Mouse (Mus musculus): Measurements from ENCODE around the gene Fry. TPM values are rescaled to one million over a fixed set of nuclear protein-coding genes. Genes with fewer than 3 reads are reported as not detected.

Gene Fry
- polyA plus RNA-seq, 1 experiment from 2014 or later, result 43.4 TPM

- H3K9me3 ChIP-seq (ENCODE audit: control insufficient read depth, low read length), result no peaks in the 10 kb centered on the region
- H3K27me3 ChIP-seq (replicated peaks; ENCODE audit: control insufficient read depth, insufficient read depth, low read length), result no peaks in the 10 kb centered on the region
- no peaks in the 10 kb centered on the region for H3K36me3 ChIP-seq (ENCODE audit: control insufficient read depth, insufficient read depth, low read length)
- H3K9ac ChIP-seq (ENCODE audit: low read depth, low read length), result no peak overlapping the region
- no peak overlapping the region for H3K4me3 ChIP-seq (ENCODE audit: low read length)
- no peaks in the 10 kb centered on the region for H3K4me1 ChIP-seq (ENCODE audit: control insufficient read depth, insufficient read depth, low read depth, low read length)
- H3K27ac ChIP-seq (ENCODE audit: low read depth, low read length), result no peak overlapping the region
- ATAC-seq, result no peak
- 86% methylated on average over 8 of the region's 8 CpGs for WGBS
- H3K4me2 ChIP-seq (ENCODE audit: low read length), result no peak overlapping the region
Measured at GRCm38 (mm10) chr5:150219457-150219856, 101.0 kb downstream of the Fry start.

DNA sequence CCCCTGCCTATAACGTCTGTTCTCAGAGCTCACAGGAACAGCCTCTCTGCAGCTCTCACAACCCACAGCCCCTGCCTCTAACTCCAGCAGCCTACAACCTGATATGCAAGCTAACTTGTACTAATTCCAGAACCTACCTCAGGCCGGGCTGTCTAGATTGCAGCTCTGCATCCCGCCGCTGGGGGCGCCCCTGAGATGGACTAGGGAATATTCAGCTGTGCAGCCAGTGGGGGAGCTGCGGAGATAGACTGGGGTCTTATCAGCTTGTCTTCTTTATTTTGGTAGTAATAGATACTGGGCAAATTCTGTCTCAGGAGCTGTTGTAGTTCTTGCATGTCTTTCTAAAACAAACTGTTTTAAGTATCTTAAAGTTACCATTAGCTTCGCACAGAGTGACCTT, 101.9 kb downstream of the Fry start:
- WGBS, result 36% methylated on average over 7 of the region's 7 CpGs
- Histone ChIP-seq H3K27me3 (replicated peaks; ENCODE audit: control insufficient read depth, insufficient read depth, low read length) (no peaks in the 10 kb centered on the region), H3K4me3 (ENCODE audit: low read length) (no peak overlapping the region), H3K9ac (ENCODE audit: low read depth, low read length) (no peak overlapping the region), H3K27ac (ENCODE audit: low read depth, low read length) (no peak overlapping the region), H3K9me3 (ENCODE audit: control insufficient read depth, low read length) (no peaks in the 10 kb centered on the region), H3K36me3 (ENCODE audit: control insufficient read depth, insufficient read depth, low read length) (no peaks in the 10 kb centered on the region), H3K4me1 (ENCODE audit: control insufficient read depth, insufficient read depth, low read depth, low read length) (no peaks in the 10 kb centered on the region), H3K4me2 (ENCODE audit: low read length) (no peak overlapping the region)
- no peak for ATAC-seq

- WGBS, result 80% methylated on average over 6 of the region's 6 CpGs
- ATAC-seq, result no peak
- Histone ChIP-seq H3K36me3 (ENCODE audit: control insufficient read depth, insufficient read depth, low read length) (no peaks in the 10 kb centered on the region), H3K27me3 (replicated peaks; ENCODE audit: control insufficient read depth, insufficient read depth, low read length) (no peaks in the 10 kb centered on the region), H3K9ac (ENCODE audit: low read depth, low read length) (no peak overlapping the region), H3K27ac (ENCODE audit: low read depth, low read length) (no peak overlapping the region), H3K4me1 (ENCODE audit: control insufficient read depth, insufficient read depth, low read depth, low read length) (no peaks in the 10 kb centered on the region), H3K9me3 (ENCODE audit: control insufficient read depth, low read length) (no peaks in the 10 kb centered on the region), H3K4me2 (ENCODE audit: low read length) (no peak overlapping the region), H3K4me3 (ENCODE audit: low read length) (no peak overlapping the region)
Measured at GRCm38 (mm10) chr5:150221806-150222205, 103.4 kb downstream of the Fry start.

DNA sequence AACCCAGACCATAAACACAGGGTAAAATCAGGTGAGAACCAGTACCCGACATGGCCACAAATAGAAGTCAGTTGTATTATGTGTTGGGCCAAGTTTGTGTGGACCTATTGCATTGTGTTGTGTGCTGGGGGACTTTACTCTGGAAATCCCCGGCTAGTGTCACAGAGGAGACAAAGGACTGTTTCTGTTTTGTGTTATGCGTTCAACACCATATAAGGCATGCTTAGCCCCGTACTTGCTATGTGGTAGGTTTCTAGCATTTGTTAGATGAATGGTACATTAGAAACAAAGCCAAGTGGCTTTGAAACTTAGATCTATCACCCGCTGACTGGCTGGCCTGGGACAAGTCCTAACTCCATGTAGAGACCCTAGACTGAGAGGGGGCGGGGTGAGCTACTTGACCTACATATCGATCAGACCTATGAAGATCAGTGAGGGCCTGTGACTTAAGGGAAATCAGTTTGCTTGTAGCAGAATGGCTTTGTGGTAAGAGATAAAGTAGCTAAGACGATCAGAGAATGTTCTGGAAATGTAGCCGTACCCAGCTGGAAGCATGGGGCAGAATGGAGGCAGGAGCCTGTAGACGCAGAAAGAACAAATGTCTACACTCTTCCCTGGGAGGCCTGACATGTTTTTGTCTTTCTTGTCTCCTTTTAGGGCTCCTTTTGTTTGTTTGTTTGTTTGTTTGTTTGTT, 105.2 kb downstream of the Fry start:
- Histone ChIP-seq H3K9me3 (ENCODE audit: control insufficient read depth, low read length) (no peaks in the 10 kb centered on the region), H3K4me2 (ENCODE audit: low read length) (no peak overlapping the region)
- WGBS, result 90% methylated on average over 10 of the region's 10 CpGs

DNA sequence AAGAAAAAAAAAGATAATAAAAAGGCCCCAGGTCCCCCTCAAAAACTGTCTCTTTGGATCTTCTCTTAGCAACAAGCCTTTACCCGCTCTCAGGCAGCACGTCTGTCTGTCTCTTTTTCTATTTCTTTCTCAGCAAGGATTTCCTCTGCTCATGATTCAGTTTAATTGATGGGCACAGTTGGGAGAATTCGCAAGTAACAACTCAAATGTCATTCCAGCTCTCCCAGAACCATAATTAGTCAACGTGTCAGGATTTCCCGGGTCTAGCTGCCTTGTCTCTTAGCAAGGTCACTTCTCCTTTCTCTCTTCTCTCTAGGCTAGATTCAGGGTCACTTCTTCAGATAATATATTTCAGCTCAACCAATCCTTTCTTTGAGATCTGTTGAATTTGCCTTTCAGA, 110.6 kb downstream of the Fry start:
- Histone ChIP-seq H3K4me3 (ENCODE audit: low read length) (no peak overlapping the region), H3K36me3 (ENCODE audit: control insufficient read depth, insufficient read depth, low read length) (no peaks in the 10 kb centered on the region), H3K27ac (ENCODE audit: low read depth, low read length) (no peak overlapping the region), H3K4me2 (ENCODE audit: low read length) (no peak overlapping the region), H3K27me3 (replicated peaks; ENCODE audit: control insufficient read depth, insufficient read depth, low read length) (no peaks in the 10 kb centered on the region), H3K4me1 (ENCODE audit: control insufficient read depth, insufficient read depth, low read depth, low read length) (0 out of 2 replicates have a peak, but pooled peaks cover 2% of the 10 kb centered on the region), H3K9ac (ENCODE audit: low read depth, low read length) (no peak overlapping the region), H3K9me3 (ENCODE audit: control insufficient read depth, low read length) (no peaks in the 10 kb centered on the region)
- WGBS, result 42% methylated on average over 5 of the region's 5 CpGs
- ATAC-seq, result no peak

More for the DNA sequence above, 105.2 kb downstream of the Fry start:
- Histone ChIP-seq H3K9ac (ENCODE audit: low read depth, low read length) (no peak overlapping the region), H3K4me1 (ENCODE audit: control insufficient read depth, insufficient read depth, low read depth, low read length) (no peaks in the 10 kb centered on the region), H3K27ac (ENCODE audit: low read depth, low read length) (no peak overlapping the region), H3K27me3 (replicated peaks; ENCODE audit: control insufficient read depth, insufficient read depth, low read length) (no peaks in the 10 kb centered on the region), H3K36me3 (ENCODE audit: control insufficient read depth, insufficient read depth, low read length) (no peaks in the 10 kb centered on the region), H3K4me3 (ENCODE audit: low read length) (no peak overlapping the region)
- ATAC-seq, result no peak

- no peak for ATAC-seq
- Histone ChIP-seq H3K27ac (ENCODE audit: low read depth, low read length) (no peak overlapping the region), H3K4me1 (ENCODE audit: control insufficient read depth, insufficient read depth, low read depth, low read length) (0 out of 2 replicates have a peak, but pooled peaks cover 2% of the 10 kb centered on the region), H3K27me3 (replicated peaks; ENCODE audit: control insufficient read depth, insufficient read depth, low read length) (no peaks in the 10 kb centered on the region), H3K9me3 (ENCODE audit: control insufficient read depth, low read length) (no peaks in the 10 kb centered on the region), H3K9ac (ENCODE audit: low read depth, low read length) (no peak overlapping the region), H3K36me3 (ENCODE audit: control insufficient read depth, insufficient read depth, low read length) (no peaks in the 10 kb centered on the region), H3K4me2 (ENCODE audit: low read length) (no peak overlapping the region), H3K4me3 (ENCODE audit: low read length) (no peak overlapping the region)
- 87% methylated on average over 4 of the region's 4 CpGs for WGBS
Measured at GRCm38 (mm10) chr5:150229776-150230175, 111.3 kb downstream of the Fry start.

DNA sequence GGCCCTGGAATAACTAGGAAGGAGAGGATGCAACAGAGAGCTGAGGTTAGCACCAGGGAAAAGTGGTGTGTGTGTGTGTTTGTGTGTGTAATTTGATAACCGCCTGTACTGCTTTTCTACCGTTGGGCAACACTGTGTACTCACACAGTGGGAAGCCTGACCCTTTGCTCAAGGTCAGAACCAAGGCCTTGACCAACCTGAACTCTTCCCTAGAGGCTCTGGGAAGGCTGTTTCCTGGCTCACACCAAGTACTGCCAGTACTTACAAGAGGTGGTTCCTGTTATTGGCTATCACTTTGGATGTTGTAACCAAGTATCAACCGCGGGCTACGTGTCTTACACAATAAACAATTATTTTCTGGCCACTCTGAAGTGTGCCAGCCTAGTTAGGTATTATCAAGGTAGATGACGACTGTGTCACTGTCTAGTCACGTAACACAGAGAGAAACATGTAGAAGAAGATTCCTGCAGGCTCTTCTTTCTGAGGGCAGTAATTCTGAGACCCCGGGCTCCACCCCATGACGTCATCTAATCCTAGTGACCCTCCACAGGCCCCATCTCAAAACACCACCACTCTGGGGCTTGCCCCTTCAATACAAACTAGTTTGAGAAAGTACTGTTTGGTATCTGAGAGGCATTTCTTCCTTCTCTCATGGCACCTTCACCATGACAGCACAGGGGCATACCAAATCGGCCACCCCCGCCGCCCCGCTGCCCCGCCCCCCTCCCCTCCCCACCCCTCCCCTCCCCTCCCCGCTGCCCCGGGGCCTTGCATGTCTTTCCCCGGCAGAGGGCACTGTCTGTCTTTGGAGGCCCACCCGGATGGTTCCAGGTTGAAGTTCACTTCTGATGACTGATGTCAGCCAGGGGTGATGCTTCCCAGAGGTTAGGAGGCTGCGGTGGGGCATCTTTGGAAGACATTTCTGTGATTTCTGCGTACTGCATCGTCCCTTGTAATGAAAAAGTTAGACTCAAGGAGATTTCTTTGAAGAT, 114.0 kb downstream of the Fry start:
- H3K27ac ChIP-seq (ENCODE audit: low read depth, low read length), result no peak overlapping the region
- H3K27me3 ChIP-seq (replicated peaks; ENCODE audit: control insufficient read depth, insufficient read depth, low read length), result no peaks in the 10 kb centered on the region
- H3K4me2 ChIP-seq (ENCODE audit: low read length), result peak overlapping the region; percentile 13; the same call in 1 of the 2 replicates
- WGBS, result 35% methylated on average over 19 of the region's 21 CpGs
- 0 out of 2 replicates have a peak, but pooled peaks cover 2% of the 10 kb centered on the region for H3K4me1 ChIP-seq (ENCODE audit: control insufficient read depth, insufficient read depth, low read depth, low read length)
- no peak overlapping the region for H3K9ac ChIP-seq (ENCODE audit: low read depth, low read length)
- no peaks in the 10 kb centered on the region for H3K9me3 ChIP-seq (ENCODE audit: control insufficient read depth, low read length)
- ATAC-seq, result peak; percentile 43
- no peaks in the 10 kb centered on the region for H3K36me3 ChIP-seq (ENCODE audit: control insufficient read depth, insufficient read depth, low read length)
- H3K4me3 ChIP-seq (ENCODE audit: low read length), result no peak overlapping the region; the same call in 1 of the 2 replicates

GRCm38 (mm10) chr5:150233154-150233886, 114.9 kb downstream of the Fry start:
- H3K27ac ChIP-seq (ENCODE audit: low read depth, low read length), result no peak overlapping the region
- H3K4me1 ChIP-seq (ENCODE audit: control insufficient read depth, insufficient read depth, low read depth, low read length), result 0 out of 2 replicates have a peak, but pooled peaks cover 2% of the 10 kb centered on the region
- peak overlapping the region; percentile 13; the same call in 1 of the 2 replicates for H3K4me2 ChIP-seq (ENCODE audit: low read length)
- H3K9ac ChIP-seq (ENCODE audit: low read depth, low read length), result no peak overlapping the region
- peak; percentile 83 for ATAC-seq
- 56% methylated on average over 17 of the region's 17 CpGs for WGBS
- H3K36me3 ChIP-seq (ENCODE audit: control insufficient read depth, insufficient read depth, low read length), result no peaks in the 10 kb centered on the region
- no peaks in the 10 kb centered on the region for H3K9me3 ChIP-seq (ENCODE audit: control insufficient read depth, low read length)
- no peak overlapping the region for H3K4me3 ChIP-seq (ENCODE audit: low read length)
- H3K27me3 ChIP-seq (replicated peaks; ENCODE audit: control insufficient read depth, insufficient read depth, low read length), result no peaks in the 10 kb centered on the region
